Mouse (Mus musculus): ENCODE measurements at regions not wholly inside any gene's neighbourhood (a gene's known extent, or its start where the extent isn't known, plus 50 kb on each side); places are given as distances from the start of the nearest gene placed in this dataset.
A peak's percentile ranks its signal among the peaks of the same experiment; 100 is the strongest.

GRCm38 (mm10) chr2:159565921-159566320 is 768.0 kb downstream of the Gm826 start:
- no peak for DNase-seq

DNA sequence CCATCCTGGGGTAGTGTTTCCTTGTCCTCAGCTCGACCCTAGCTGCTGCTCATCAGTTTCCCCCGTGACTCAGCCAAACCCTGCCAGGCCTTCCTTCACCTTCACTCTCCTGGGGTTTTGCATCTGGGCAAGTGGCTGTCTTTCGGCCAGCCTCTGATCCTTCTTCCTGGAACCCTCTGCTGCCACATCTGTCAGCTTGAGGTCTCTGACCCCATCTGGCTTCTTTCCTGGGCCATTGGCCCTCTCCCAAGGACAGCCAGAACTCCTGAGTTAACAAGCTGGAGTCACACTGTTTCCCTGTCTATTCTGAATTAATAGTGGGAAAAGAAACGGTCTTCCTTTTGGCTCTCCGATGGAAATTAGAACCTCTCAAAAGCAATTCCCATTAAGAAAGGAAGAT is 767.5 kb downstream of the Gm826 start:
- no peak for DNase-seq

GRCm38 (mm10) chr2:159568391-159568790 is 765.6 kb downstream of the Gm826 start:
- no peak for DNase-seq

- no peak for DNase-seq
Observed at GRCm38 (mm10) chr2:159571862-159572261, 762.1 kb downstream of the Gm826 start.

DNA sequence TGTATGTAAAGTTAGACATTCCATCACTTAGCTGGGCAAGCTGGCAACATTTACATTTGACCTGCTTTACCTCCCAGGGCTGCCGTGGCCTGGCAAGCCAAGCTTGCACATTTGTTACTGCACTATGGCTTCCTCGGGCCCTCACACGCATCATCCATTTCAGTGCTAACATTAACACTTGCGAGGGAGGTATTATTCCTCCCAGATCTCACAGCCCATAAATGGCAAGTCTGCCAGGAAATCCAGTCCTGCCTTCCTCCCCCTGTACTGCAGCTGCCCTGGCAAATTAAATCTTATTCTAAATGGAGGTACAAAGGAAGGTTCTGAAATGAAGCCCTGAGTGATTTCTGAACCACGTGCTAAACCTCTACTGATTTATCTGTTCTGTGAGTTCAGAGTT is 758.7 kb downstream of the Gm826 start:
- DNase-seq, result no peak

DNA sequence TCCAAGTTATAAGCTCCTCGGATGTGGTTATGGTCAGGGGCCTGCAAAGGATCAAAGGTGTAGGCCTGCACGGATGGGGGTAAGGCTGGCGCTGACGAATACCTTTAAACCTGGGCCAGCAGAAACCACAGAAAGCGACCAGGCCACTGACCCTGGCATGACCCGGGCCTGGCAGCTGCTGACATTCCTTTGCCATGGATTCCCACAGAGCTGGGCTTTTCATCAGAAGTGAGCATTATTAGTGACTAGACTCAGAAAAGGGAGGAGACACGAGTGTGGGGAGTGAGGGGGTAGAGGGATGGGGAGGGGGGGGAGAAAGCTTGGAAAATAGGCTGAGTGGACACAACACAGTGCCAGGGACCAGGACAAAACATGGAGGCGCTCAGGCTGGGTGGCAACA is 750.9 kb downstream of the Gm826 start:
- DNase-seq, result no peak

- DNase-seq, result no peak
Observed at GRCm38 (mm10) chr2:159584641-159585040, 749.3 kb downstream of the Gm826 start.

GRCm38 (mm10) chr2:159586697-159587473 is 747.1 kb downstream of the Gm826 start:
- DNase-seq, result no peak

DNA sequence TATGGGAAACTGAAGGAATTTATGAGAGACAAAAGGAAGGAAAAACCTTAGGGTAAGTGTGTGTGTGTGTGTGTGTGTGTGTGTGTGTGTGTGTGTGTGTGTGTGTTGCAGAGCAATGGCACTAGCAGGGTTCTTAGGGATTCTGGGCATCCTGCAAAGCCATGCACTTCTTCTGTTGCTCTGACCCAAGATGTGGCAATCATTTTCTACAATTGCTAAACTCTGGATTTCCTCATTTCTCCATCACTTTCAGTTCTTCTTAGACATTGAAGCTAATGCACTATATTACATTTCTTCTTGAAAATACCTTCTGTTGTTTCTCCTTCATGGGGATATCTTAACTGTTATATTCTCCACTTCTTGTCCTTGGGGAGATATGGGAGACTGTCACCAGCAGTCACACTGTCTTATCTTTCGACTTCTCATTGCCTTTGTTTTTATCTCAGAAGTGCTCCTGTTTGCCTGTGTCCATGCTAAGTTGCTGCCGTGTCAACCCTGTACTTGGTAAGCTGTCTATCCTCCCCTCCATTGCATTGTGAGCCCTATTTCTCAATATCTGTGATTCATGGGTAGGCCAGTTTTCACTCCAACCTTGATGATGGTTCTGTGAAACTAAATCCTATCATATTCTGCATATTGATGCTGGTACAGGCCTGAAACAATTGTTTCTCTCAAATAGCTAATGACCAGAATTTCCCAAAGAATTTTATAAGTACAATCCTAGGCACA is 742.4 kb downstream of the Gm826 start:
- no peak for DNase-seq

DNA sequence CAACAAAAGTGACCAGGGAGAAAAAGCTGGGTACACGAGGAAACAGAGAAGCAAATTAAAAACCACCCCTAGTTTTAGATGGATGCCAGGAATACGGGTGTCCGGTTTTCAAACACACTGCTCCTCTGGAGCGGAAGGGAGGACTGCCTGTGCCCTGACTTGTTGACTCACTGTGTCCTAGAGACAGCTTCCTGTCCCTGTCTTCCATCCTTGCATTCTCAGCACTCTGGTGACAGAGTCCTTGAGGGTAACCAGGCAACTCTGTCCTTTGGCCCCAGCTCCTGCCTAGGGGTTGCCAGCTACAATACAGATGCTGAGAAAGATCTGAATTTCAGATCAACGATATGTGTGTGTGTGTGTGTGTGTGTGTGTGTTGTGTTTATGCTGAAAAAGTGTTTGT is 741.1 kb downstream of the Gm826 start:
- DNase-seq, result no peak

- DNase-seq, result no peak
Observed at GRCm38 (mm10) chr2:159596285-159596684, 737.7 kb downstream of the Gm826 start.

DNA sequence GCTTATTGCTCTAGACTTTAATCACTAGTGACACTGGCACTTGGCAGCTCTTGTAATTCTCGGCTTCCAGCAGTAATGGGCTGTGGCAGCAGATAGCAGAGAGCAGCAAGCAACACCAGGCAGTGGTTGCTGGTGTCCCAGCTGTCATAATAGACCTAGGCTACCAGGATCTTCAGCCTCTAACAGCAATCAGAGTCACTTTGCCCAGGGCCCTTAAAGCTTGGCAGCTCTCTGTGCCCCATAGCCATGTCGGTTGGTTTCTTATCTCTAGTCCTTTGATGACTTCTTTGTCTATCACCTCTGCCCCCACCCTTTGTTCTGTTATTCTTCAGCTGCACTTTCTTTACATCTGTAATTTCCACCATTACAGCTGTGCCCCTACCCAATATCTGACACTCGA is 735.9 kb downstream of the Gm826 start:
- no peak for DNase-seq

GRCm38 (mm10) chr2:159607191-159607590 is 726.8 kb downstream of the Gm826 start:
- no peak for DNase-seq

- no peak for DNase-seq
Observed at GRCm38 (mm10) chr2:159610451-159610850, 723.5 kb downstream of the Gm826 start.

- no peak for DNase-seq
Observed at GRCm38 (mm10) chr2:159616685-159617084, 717.3 kb downstream of the Gm826 start.

- no peak for DNase-seq
Observed at GRCm38 (mm10) chr2:159621261-159621660, 712.7 kb downstream of the Gm826 start.

DNA sequence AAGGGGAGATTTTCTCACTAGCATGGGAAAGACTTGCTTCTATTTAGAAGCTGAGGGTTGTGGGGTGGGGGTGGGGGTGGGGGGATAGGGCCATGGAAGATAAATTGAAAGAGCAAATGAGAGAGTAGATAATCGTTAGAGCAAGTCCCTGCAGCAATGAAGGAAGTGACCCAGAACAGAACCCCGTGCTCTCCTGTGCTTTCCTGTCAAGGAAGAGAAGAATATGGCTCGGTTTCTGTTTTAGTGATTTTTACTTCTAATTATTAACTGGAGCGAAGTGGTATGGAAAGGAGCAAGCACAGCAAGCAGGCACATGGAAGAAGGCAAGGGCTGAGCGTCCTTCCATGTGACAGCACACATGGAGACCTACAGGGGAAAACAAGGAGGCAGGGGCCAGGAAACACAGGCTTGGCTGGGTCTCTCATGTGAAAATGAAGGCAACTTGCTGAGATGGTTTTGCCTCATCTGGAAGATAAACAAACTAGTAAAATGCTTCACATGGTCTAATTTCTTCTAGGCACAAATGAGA is 711.8 kb downstream of the Gm826 start:
- DNase-seq, result no peak

GRCm38 (mm10) chr2:159625306-159625705 is 708.7 kb downstream of the Gm826 start:
- no peak for DNase-seq

DNA sequence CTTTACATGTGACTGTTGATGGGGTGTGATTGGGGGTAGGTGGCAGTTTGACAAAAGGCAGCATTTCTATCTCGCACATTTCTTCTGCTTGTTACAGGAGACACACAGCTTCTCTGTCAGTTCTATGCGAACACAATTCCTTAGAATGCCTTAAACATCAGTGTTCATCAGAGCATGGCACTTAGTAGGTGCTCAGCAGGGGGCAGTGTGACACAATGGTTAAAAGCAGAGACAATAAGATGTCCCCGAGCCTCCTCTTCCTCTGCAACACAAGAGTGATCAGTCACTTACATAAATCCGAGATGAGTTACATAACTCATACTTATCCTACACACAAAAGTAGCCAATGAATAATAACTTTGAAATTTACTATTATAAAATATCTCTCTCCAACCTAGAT is 688.1 kb downstream of the Gm826 start:
- peak; percentile 20 for DNase-seq

- no peak for DNase-seq
Observed at GRCm38 (mm10) chr2:159646595-159646994, 687.4 kb downstream of the Gm826 start.

GRCm38 (mm10) chr2:159652243-159652642 is 681.7 kb downstream of the Gm826 start:
- DNase-seq, result no peak

- DNase-seq, result no peak
Observed at GRCm38 (mm10) chr2:159676845-159677244, 657.1 kb downstream of the Gm826 start.

DNA sequence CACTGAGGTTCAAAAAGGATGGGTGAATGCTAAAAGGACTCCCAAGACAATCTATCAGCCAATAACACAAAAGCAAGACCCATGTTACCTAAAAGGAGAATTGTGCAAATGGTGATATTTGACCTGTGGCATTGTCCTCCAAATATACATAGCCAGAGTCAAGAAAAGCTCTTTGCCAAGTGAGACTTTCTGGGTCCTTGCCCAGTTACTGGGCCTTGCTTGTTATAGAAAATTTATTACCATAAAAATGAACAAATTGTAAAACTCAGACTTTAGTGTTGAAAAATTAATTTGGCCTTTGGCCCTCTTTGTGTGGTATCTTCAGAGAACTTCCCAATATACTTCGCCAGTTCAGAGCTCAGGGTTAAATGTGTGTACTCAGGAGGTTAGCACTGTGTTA is 653.3 kb downstream of the Gm826 start:
- no peak for DNase-seq

GRCm38 (mm10) chr2:159703100-159703499 is 630.9 kb downstream of the Gm826 start:
- DNase-seq, result no peak

Data from right cerebral cortex, postnatal 14 days (tissue).